Mouse (Mus musculus) mesoderm, embryonic 11.5 days (tissue): ENCODE data around the gene Ubtfl1.
"Not testable (repeated sequence)": the region's sequence is repeated elsewhere in the genome, so short reads cannot be mapped to it uniquely, and the experiment has no call there.

Experiments
- DNase-seq: peaks from one replicate; pipeline ENCODE4 v3.0.0-alpha.2; 2012; ENCODE audit warnings: low read depth, low spot score

Gene Ubtfl1

GRCm38 (mm10) chr9:18404118-18404517 is at the start of gene Ubtfl1:
Gene Ubtfl1, plus strand, starts transcription at chr9:18404418.
- DNase-seq, result no peak

- not testable (repeated sequence) for DNase-seq
Measured at GRCm38 (mm10) chr9:18373026-18373425, 31.2 kb upstream of the Ubtfl1 start.

- DNase-seq, result no peak
Measured at GRCm38 (mm10) chr9:18385782-18386181, 18.4 kb upstream of the Ubtfl1 start.

- DNase-seq, result no peak
Measured at GRCm38 (mm10) chr9:18399629-18400028, 4.6 kb upstream of the Ubtfl1 start.

- DNase-seq, result not testable (repeated sequence)
Measured at GRCm38 (mm10) chr9:18402895-18403294, 1.3 kb upstream of the Ubtfl1 start, which contains the start of gene Naalad2. Gene Naalad2, minus strand, starts transcription at chr9:18402995.

- DNase-seq, result not testable (repeated sequence)
Measured at GRCm38 (mm10) chr9:18412371-18412770, 8.2 kb downstream of the Ubtfl1 start.

GRCm38 (mm10) chr9:18430354-18430753 is 26.1 kb downstream of the Ubtfl1 start, which contains the start of gene Mbd3l2:
Gene Mbd3l2, plus strand, starts transcription at chr9:18430654.
- DNase-seq, result no peak

- DNase-seq, result no peak
Measured at GRCm38 (mm10) chr9:18431687-18432086, 27.5 kb downstream of the Ubtfl1 start.

GRCm38 (mm10) chr9:18456520-18456919 is 52.3 kb downstream of the Ubtfl1 start:
- no peak for DNase-seq
